Mouse (Mus musculus): Measurements from ENCODE around the gene Pde6g. TPM values are rescaled to one million over a fixed set of nuclear protein-coding genes. Genes with fewer than 3 reads are reported as not detected.

Pde6g gene
- 0.20 TPM in 1 of 2 replicates, not detected in the other for polyA plus RNA-seq (2016; fragmentation: Nextera tagmentation; extraction: Ambion mirVana)

- no peaks in the 10 kb centered on the region for H3K27me3 ChIP-seq
- no peak within 1 kb of the TSS for H3K9ac ChIP-seq (replicated peaks)
- WGBS, result 93% methylated on average over 4 of the region's 4 CpGs
- H3K4me2 ChIP-seq (replicated peaks), result no peak within 1 kb of the TSS
- H3K9me3 ChIP-seq, result no peaks in the 10 kb centered on the region
- ATAC-seq (ENCODE audit: low FRiP score, low read depth), result no peak
- H3K4me1 ChIP-seq, result peaks cover 7% of the 10 kb centered on the region; the same call in 1 of the 2 replicates
- H3K27ac ChIP-seq (replicated peaks), result no peak within 1 kb of the TSS
- H3K4me3 ChIP-seq, result no peak within 1 kb of the TSS
- H3K36me3 ChIP-seq, result no peaks in the 10 kb centered on the region
These were observed at the start of gene Pde6g for GRCm38 (mm10) chr11:120453306-120453705. Gene Pde6g, minus strand, starts transcription at chr11:120453500.

GRCm38 (mm10) chr11:120501701-120502100 is 48.4 kb upstream of the Pde6g start:
- ATAC-seq (ENCODE audit: low FRiP score, low read depth), result no peak
- WGBS, result 90% methylated on average over 4 of the region's 4 CpGs
- H3K27ac ChIP-seq (replicated peaks), result no peak overlapping the region
- no peaks in the 10 kb centered on the region for H3K9me3 ChIP-seq
- no peaks in the 10 kb centered on the region for H3K4me1 ChIP-seq
- no peak overlapping the region for H3K4me2 ChIP-seq (replicated peaks)
- peaks cover 28% of the 10 kb centered on the region for H3K36me3 ChIP-seq
- H3K27me3 ChIP-seq, result no peaks in the 10 kb centered on the region
- H3K4me3 ChIP-seq, result no peak overlapping the region
- no peak overlapping the region for H3K9ac ChIP-seq (replicated peaks)

- Histone ChIP-seq H3K27me3 (no peaks in the 10 kb centered on the region), H3K36me3 (peaks cover 35% of the 10 kb centered on the region), H3K9ac (replicated peaks) (no peak overlapping the region), H3K9me3 (no peaks in the 10 kb centered on the region), H3K4me2 (replicated peaks) (no peak overlapping the region), H3K4me3 (no peak overlapping the region), H3K4me1 (no peaks in the 10 kb centered on the region), H3K27ac (replicated peaks) (no peak overlapping the region)
- no peak for ATAC-seq (ENCODE audit: low FRiP score, low read depth)
- 62% methylated on average over 6 of the region's 6 CpGs for WGBS
These were observed 47.7 kb upstream of the Pde6g start for GRCm38 (mm10) chr11:120501018-120501417.

GRCm38 (mm10) chr11:120500357-120500756 is 47.1 kb upstream of the Pde6g start:
- WGBS, result 23% methylated on average over 3 of the region's 3 CpGs
- no peak for ATAC-seq (ENCODE audit: low FRiP score, low read depth)

GRCm38 (mm10) chr11:120499894-120500293 is 46.6 kb upstream of the Pde6g start:
- Histone ChIP-seq H3K9me3 (no peaks in the 10 kb centered on the region), H3K4me3 (no peak overlapping the region), H3K9ac (replicated peaks) (no peak overlapping the region), H3K27ac (replicated peaks) (no peak overlapping the region), H3K36me3 (peaks cover 46% of the 10 kb centered on the region), H3K27me3 (no peaks in the 10 kb centered on the region), H3K4me1 (no peaks in the 10 kb centered on the region), H3K4me2 (replicated peaks) (no peak overlapping the region)
- no peak for ATAC-seq (ENCODE audit: low FRiP score, low read depth)
- WGBS, result 81% methylated on average over 6 of the region's 6 CpGs

More at GRCm38 (mm10) chr11:120500357-120500756, 47.1 kb upstream of the Pde6g start:
- Histone ChIP-seq H3K4me3 (no peak overlapping the region), H3K4me2 (replicated peaks) (no peak overlapping the region), H3K36me3 (peaks cover 41% of the 10 kb centered on the region), H3K27ac (replicated peaks) (no peak overlapping the region), H3K4me1 (no peaks in the 10 kb centered on the region), H3K9ac (replicated peaks) (no peak overlapping the region), H3K9me3 (no peaks in the 10 kb centered on the region), H3K27me3 (no peaks in the 10 kb centered on the region)

GRCm38 (mm10) chr11:120498891-120499290 is 45.6 kb upstream of the Pde6g start:
- no peak overlapping the region for H3K9ac ChIP-seq (replicated peaks)
- H3K9me3 ChIP-seq, result no peaks in the 10 kb centered on the region
- H3K4me3 ChIP-seq, result no peak overlapping the region
- 0 out of 2 replicates have a peak, but pooled peaks cover under 1% of the 10 kb centered on the region for H3K4me1 ChIP-seq
- H3K27me3 ChIP-seq, result no peaks in the 10 kb centered on the region
- no peak for ATAC-seq (ENCODE audit: low FRiP score, low read depth)
- H3K4me2 ChIP-seq (replicated peaks), result no peak overlapping the region
- H3K36me3 ChIP-seq, result peaks cover 53% of the 10 kb centered on the region
- no peak overlapping the region for H3K27ac ChIP-seq (replicated peaks)
- 90% methylated on average over 5 of the region's 5 CpGs for whole genome bisulfite sequencing

GRCm38 (mm10) chr11:120498226-120498625 is 44.9 kb upstream of the Pde6g start:
- Histone ChIP-seq H3K9ac (replicated peaks) (no peak overlapping the region), H3K27me3 (no peaks in the 10 kb centered on the region), H3K4me1 (peaks cover 7% of the 10 kb centered on the region), H3K36me3 (peaks cover 53% of the 10 kb centered on the region), H3K9me3 (no peaks in the 10 kb centered on the region), H3K4me2 (replicated peaks) (no peak overlapping the region), H3K4me3 (no peak overlapping the region), H3K27ac (replicated peaks) (no peak overlapping the region)
- 97% methylated on average over 12 of the region's 12 CpGs for WGBS
- ATAC-seq (ENCODE audit: low FRiP score, low read depth), result no peak

GRCm38 (mm10) chr11:120497436-120497835 is 44.1 kb upstream of the Pde6g start:
- Histone ChIP-seq H3K4me3 (no peak overlapping the region), H3K27me3 (no peaks in the 10 kb centered on the region), H3K4me2 (replicated peaks) (no peak overlapping the region), H3K4me1 (peaks cover 15% of the 10 kb centered on the region), H3K9me3 (no peaks in the 10 kb centered on the region), H3K9ac (replicated peaks) (no peak overlapping the region), H3K36me3 (peaks cover 53% of the 10 kb centered on the region), H3K27ac (replicated peaks) (no peak overlapping the region)
- 96% methylated on average over 3 of the region's 3 CpGs for WGBS
- no peak for ATAC-seq (ENCODE audit: low FRiP score, low read depth)

- Histone ChIP-seq H3K9ac (replicated peaks) (no peak overlapping the region), H3K36me3 (peaks cover 52% of the 10 kb centered on the region), H3K9me3 (no peaks in the 10 kb centered on the region), H3K4me3 (no peak overlapping the region), H3K27ac (replicated peaks) (no peak overlapping the region), H3K27me3 (no peaks in the 10 kb centered on the region), H3K4me1 (peaks cover 30% of the 10 kb centered on the region), H3K4me2 (replicated peaks) (no peak overlapping the region)
- 87% methylated on average over 3 of the region's 3 CpGs for WGBS
- no peak for ATAC-seq (ENCODE audit: low FRiP score, low read depth)
These were observed 40.6 kb upstream of the Pde6g start for GRCm38 (mm10) chr11:120493911-120494310.

- peak overlapping the region; percentile 93; the same call in 1 of the 2 replicates for H3K4me3 ChIP-seq
- no peak overlapping the region; the same call in 1 of the 2 replicates for H3K27ac ChIP-seq (replicated peaks)
- H3K36me3 ChIP-seq, result peaks cover 52% of the 10 kb centered on the region
- ATAC-seq (ENCODE audit: low FRiP score, low read depth), result no peak
- H3K4me1 ChIP-seq, result peaks cover 30% of the 10 kb centered on the region
- peak overlapping the region; percentile 81; the same call in 1 of the 2 replicates for H3K9ac ChIP-seq (replicated peaks)
- peak overlapping the region; percentile 95 for H3K4me2 ChIP-seq (replicated peaks)
- H3K27me3 ChIP-seq, result no peaks in the 10 kb centered on the region
- WGBS, result 71% methylated on average over 3 of the region's 3 CpGs
- H3K9me3 ChIP-seq, result no peaks in the 10 kb centered on the region
These were observed 40.1 kb upstream of the Pde6g start for GRCm38 (mm10) chr11:120493351-120493750.

GRCm38 (mm10) chr11:120492878-120493203 is 39.5 kb upstream of the Pde6g start:
- H3K4me2 ChIP-seq (replicated peaks), result peak overlapping the region; percentile 95
- H3K9ac ChIP-seq (replicated peaks), result peak overlapping the region; percentile 81
- no peak for ATAC-seq (ENCODE audit: low FRiP score, low read depth)
- peaks cover 52% of the 10 kb centered on the region for H3K36me3 ChIP-seq
- no peaks in the 10 kb centered on the region for H3K27me3 ChIP-seq
- H3K4me3 ChIP-seq, result peak overlapping the region; percentile 93
- H3K27ac ChIP-seq (replicated peaks), result no peak overlapping the region; the same call in 1 of the 2 replicates
- H3K9me3 ChIP-seq, result no peaks in the 10 kb centered on the region
- WGBS, result 28% methylated on average over 3 of the region's 3 CpGs
- H3K4me1 ChIP-seq, result peaks cover 30% of the 10 kb centered on the region

- peak overlapping the region; percentile 73 for H3K27ac ChIP-seq (replicated peaks)
- ATAC-seq (ENCODE audit: low FRiP score, low read depth), result no peak
- peaks cover 52% of the 10 kb centered on the region for H3K36me3 ChIP-seq
- peak overlapping the region; percentile 95 for H3K4me2 ChIP-seq (replicated peaks)
- no peaks in the 10 kb centered on the region for H3K27me3 ChIP-seq
- H3K9ac ChIP-seq (replicated peaks), result peak overlapping the region; percentile 81
- no peaks in the 10 kb centered on the region for H3K9me3 ChIP-seq
- peaks cover 30% of the 10 kb centered on the region for H3K4me1 ChIP-seq
- under 1% methylated on average over 48 of the region's 48 CpGs for WGBS
- H3K4me3 ChIP-seq, result peak overlapping the region; percentile 93
These were observed 39.0 kb upstream of the Pde6g start for GRCm38 (mm10) chr11:120492024-120492877.

All from midbrain, embryonic 12.5 days (tissue).